Comparison of ENCODE assay signal across 8 mouse cellular contexts in genomic region chr4:129082379-129083115, GRCm38 (mm10). TPM values are rescaled to one million over a fixed set of nuclear protein-coding genes. Genes with fewer than 3 reads are reported as not detected.
DNase-seq lines count a peak whose midpoint lies in the region; ATAC-seq and TF ChIP-seq lines count a peak whose summit lies in the region.
"Had no signal": no experiment of that assay in that cellular context is flagged by ENCODE, and none has a peak within 500 bp of the region (broad histone marks: within the 10 kb centered on the region; RNA-seq: fewer than 3 reads in every experiment).

No protein-coding gene starts in this region.

- no peak overlapping the region for H3K4me3 ChIP-seq in cerebellum, adult 2 months (replicated peaks; ENCODE audit: insufficient read depth, low read depth, low read length)
- H3K4me3 ChIP-seq in hindbrain, embryonic 13.5 days, result no peak overlapping the region
- H3K4me3 ChIP-seq: myocyte had no signal

- H3K36me3 ChIP-seq in hindbrain, embryonic 13.5 days, result peaks cover 69% of the 10 kb centered on the region

- H3K4me1 ChIP-seq in cerebellum, adult 2 months (ENCODE audit: control insufficient read depth, insufficient read depth, low read length), result peaks cover 25% of the 10 kb centered on the region
- H3K4me1 ChIP-seq in hindbrain, embryonic 13.5 days (replicated peaks), result no peaks in the 10 kb centered on the region

- peak; percentile 63; the same call in 1 of the 2 replicates for ATAC-seq in hindbrain, embryonic 13.5 days (ENCODE audit: low FRiP score)
- ATAC-seq in megakaryocyte, adult 5-6 weeks (ENCODE audit: poor library complexity, severe bottlenecking), result peak; percentile 88

- no peaks in the 10 kb centered on the region for H3K27me3 ChIP-seq in cerebellum, adult 2 months (ENCODE audit: control insufficient read depth, insufficient read depth, low read length)
- peaks cover 3% of the 10 kb centered on the region; the same call in 1 of the 2 replicates for H3K27me3 ChIP-seq in hindbrain, embryonic 13.5 days

- peak overlapping the region; percentile 88 for H3K27ac ChIP-seq in cerebellum, adult 2 months (ENCODE audit: insufficient read depth, low read length)
- no peak overlapping the region for H3K27ac ChIP-seq in hindbrain, embryonic 13.5 days

- no peaks in the 10 kb centered on the region for H3K9me3 ChIP-seq in hindbrain, embryonic 13.5 days

- peak; percentile 85 for DNase-seq in R1 (ENCODE audit: low read depth, low spot score)
- DNase-seq in cerebellum, adult 2 months, result peak; percentile 84 to 85
- DNase-seq in forelimb bud, embryonic 11.5 days (ENCODE audit: low read depth, low spot score), result peak; percentile 57
- peak; percentile 51 to 57 for DNase-seq in layer of hippocampus, postnatal 36 days
- DNase-seq in right cerebral cortex, postnatal 4 days, result peak; percentile 63

- no peak overlapping the region for H3K4me2 ChIP-seq in hindbrain, embryonic 13.5 days

- peak overlapping the region; percentile 9; the same call in 1 of the 2 replicates for H3K9ac ChIP-seq in hindbrain, embryonic 13.5 days

- TF ChIP-seq CTCF in cerebellum, adult 2 months (IDR thresholded peaks at IDR 0.05; ENCODE audit: borderline replicate concordance, insufficient read depth, low read depth, low read length), result peak; percentile 92

- TF ChIP-seq POLR2A in cerebellum, adult 2 months (IDR thresholded peaks at IDR 0.05; ENCODE audit: borderline replicate concordance, insufficient read depth, low read length), result no peak

- 27% methylated on average over 10 of the region's 10 CpGs for whole genome bisulfite sequencing in cerebellum, adult 2 months
- 58% methylated on average over 10 of the region's 10 CpGs for WGBS in hindbrain, embryonic 13.5 days

RNA-seq across cellular contexts. Expression of gene Tmem54, which starts 22.8 kb away (rescaled TPM):
- 0.16 TPM in 2 replicates for polyA plus RNA-seq in cerebellum, adult 2 months (2012; rRNA removed)
- not detected in 2 replicates for polyA plus RNA-seq in hindbrain, embryonic 13.5 days (2015; fragmentation: Nextera tagmentation; extraction: Ambion mirVana)
- not detected for total RNA-seq in layer of hippocampus, postnatal 36 days (2021)
- total RNA-seq in megakaryocyte, adult 5-6 weeks (2015), result not detected in 2 replicates
- not detected in 2 replicates for total RNA-seq in megakaryocyte, adult 5-6 weeks (2017)

RNA-seq across cellular contexts. Expression of gene Rnf19b, which starts 24.5 kb away (rescaled TPM):
- 137 and 154 TPM in 2 replicates for polyA plus RNA-seq in cerebellum, adult 2 months (2012; rRNA removed)
- 25.1 and 25.3 TPM in 2 replicates for polyA plus RNA-seq in hindbrain, embryonic 13.5 days (2015; fragmentation: Nextera tagmentation; extraction: Ambion mirVana)
- 10 to 100 TPM; 40.7 to 45.9 TPM for total RNA-seq in layer of hippocampus, postnatal 36 days (2021)
- 20.2 and 24.2 TPM in 2 replicates for total RNA-seq in megakaryocyte, adult 5-6 weeks (2015)
- 52.8 and 56.8 TPM in 2 replicates for total RNA-seq in megakaryocyte, adult 5-6 weeks (2017)

RNA-seq across cellular contexts. Expression of gene Hpca, which starts 39.3 kb away (rescaled TPM):
- 148 and 176 TPM in 2 replicates for polyA plus RNA-seq in cerebellum, adult 2 months (2012; rRNA removed)
- polyA plus RNA-seq in hindbrain, embryonic 13.5 days (2015; fragmentation: Nextera tagmentation; extraction: Ambion mirVana), result 36.3 and 39.7 TPM in 2 replicates
- total RNA-seq in layer of hippocampus, postnatal 36 days (2021), result 1,000 to 10,000 TPM; 2,384 to 2,720 TPM
- not detected in 2 replicates for total RNA-seq in megakaryocyte, adult 5-6 weeks (2015)
- total RNA-seq in megakaryocyte, adult 5-6 weeks (2017), result not detected in 2 replicates

RNA-seq across cellular contexts. Expression of gene Fndc5, which starts 54.3 kb away (rescaled TPM):
- 192 TPM in 2 replicates for polyA plus RNA-seq in cerebellum, adult 2 months (2012; rRNA removed)
- polyA plus RNA-seq in hindbrain, embryonic 13.5 days (2015; fragmentation: Nextera tagmentation; extraction: Ambion mirVana), result 5.4 and 6.5 TPM in 2 replicates
- 10 to 100 TPM; 76.2 to 78.0 TPM for total RNA-seq in layer of hippocampus, postnatal 36 days (2021)
- total RNA-seq in megakaryocyte, adult 5-6 weeks (2015), result 0.07 TPM in 2 replicates
- not detected in 2 replicates for total RNA-seq in megakaryocyte, adult 5-6 weeks (2017)

Comparison
In these comparisons a context has a peak if more than half of its experiments do, and no peak if none do; other contexts are left out.
1. RNA of gene Hpca, which starts 39.3 kb away (total RNA-seq): 2,384 to 2,720 TPM in layer of hippocampus, postnatal 36 days; not detected in megakaryocyte, adult 5-6 weeks; every median in the first group is over 1,000 times any median in the second.
2. Peak in every context shown above with its lines, with median percentiles within 50 percentile points of each other: DNase-seq.